Mouse (Mus musculus): ENCODE results near the gene Atp6v1f. TPM values are rescaled to one million over a fixed set of nuclear protein-coding genes. Genes with fewer than 3 reads are reported as not detected.

Gene Atp6v1f
- polyA plus RNA-seq, 1 experiment: 282 TPM

Other genes with a start within 250 kb of the Atp6v1f start
- gene Hilpda, start 195.2 kb upstream of the Atp6v1f start, polyA plus RNA-seq (2012; rRNA removed): 39.8 and 70.3 TPM in 2 replicates
- gene Fam71f2, start 188.1 kb upstream of the Atp6v1f start, polyA plus RNA-seq (2012; rRNA removed): 1.1 and 1.9 TPM in 2 replicates
- not detected in 2 replicates for gene Fam71f1, start 148.6 kb upstream of the Atp6v1f start, polyA plus RNA-seq (2012; rRNA removed)
- gene Calu, start 119.6 kb upstream of the Atp6v1f start, polyA plus RNA-seq (2012; rRNA removed): 274 and 306 TPM in 2 replicates
- 9.3 and 11.3 TPM in 2 replicates for gene Opn1sw, start 79.2 kb upstream of the Atp6v1f start, polyA plus RNA-seq (2012; rRNA removed)
- gene Ccdc136, start 71.4 kb upstream of the Atp6v1f start, polyA plus RNA-seq (2012; rRNA removed): 19.7 and 29.6 TPM in 2 replicates
- 40.8 and 75.6 TPM in 2 replicates for gene Flnc, start 34.5 kb upstream of the Atp6v1f start, polyA plus RNA-seq (2012; rRNA removed)
- not detected in 2 replicates for gene Atp6v1fnb, start 3.7 kb downstream of the Atp6v1f start, polyA plus RNA-seq (2012; rRNA removed)
- 4.9 and 6.4 TPM in 2 replicates for gene Kcp, start 40.2 kb downstream of the Atp6v1f start, polyA plus RNA-seq (2012; rRNA removed)
- gene Irf5, start 58.9 kb downstream of the Atp6v1f start, polyA plus RNA-seq (2012; rRNA removed): 19.8 and 21.3 TPM in 2 replicates
- 59.0 and 61.1 TPM in 2 replicates for gene Tnpo3, start 142.2 kb downstream of the Atp6v1f start, polyA plus RNA-seq (2012; rRNA removed)
- gene Tspan33, start 226.5 kb downstream of the Atp6v1f start, polyA plus RNA-seq (2012; rRNA removed): 2.0 and 2.2 TPM in 2 replicates